Mouse (Mus musculus): ENCODE measurements at regions not wholly inside any gene's neighbourhood (a gene's known extent, or its start where the extent isn't known, plus 50 kb on each side); places are given as distances from the start of the nearest gene placed in this dataset.

- 84% methylated on average over 7 of the region's 7 CpGs for WGBS
- H3K36me3 ChIP-seq (replicated peaks), result no peaks in the 10 kb centered on the region
- H3K9me3 ChIP-seq, result no peaks in the 10 kb centered on the region
- H3K4me1 ChIP-seq, result no peaks in the 10 kb centered on the region
- no peak overlapping the region for H3K27ac ChIP-seq (replicated peaks)
- no peak overlapping the region for H3K4me3 ChIP-seq
- DNase-seq (ENCODE audit: low spot score), result no peak
- no peaks in the 10 kb centered on the region for H3K27me3 ChIP-seq (replicated peaks; ENCODE audit: low read depth, poor library complexity, severe bottlenecking)
These were observed 199.7 kb downstream of the Galc start for GRCm38 (mm10) chr12:98059419-98060180.

- Histone ChIP-seq H3K36me3 (replicated peaks) (no peaks in the 10 kb centered on the region), H3K4me1 (no peaks in the 10 kb centered on the region), H3K4me3 (no peak overlapping the region), H3K27ac (replicated peaks) (no peak overlapping the region), H3K27me3 (replicated peaks; ENCODE audit: low read depth, poor library complexity, severe bottlenecking) (no peaks in the 10 kb centered on the region), H3K9me3 (no peaks in the 10 kb centered on the region)
- 89% methylated on average over 2 of the region's 2 CpGs for WGBS
- no peak for DNase-seq (ENCODE audit: low spot score)
These were observed 200.3 kb downstream of the Galc start for GRCm38 (mm10) chr12:98058977-98059376.

- H3K4me1 ChIP-seq, result peaks cover 17% of the 10 kb centered on the region
- no peaks in the 10 kb centered on the region for H3K27me3 ChIP-seq (replicated peaks; ENCODE audit: low read depth, poor library complexity, severe bottlenecking)
- DNase-seq (ENCODE audit: low spot score), result no peak
- no peak overlapping the region for H3K27ac ChIP-seq (replicated peaks)
- H3K4me3 ChIP-seq, result no peak overlapping the region
- no peaks in the 10 kb centered on the region for H3K9me3 ChIP-seq
- no peaks in the 10 kb centered on the region for H3K36me3 ChIP-seq (replicated peaks)
- 67% methylated on average over 4 of the region's 4 CpGs for WGBS
These were observed 208.3 kb downstream of the Galc start for GRCm38 (mm10) chr12:98050934-98051333.

- Histone ChIP-seq H3K27me3 (replicated peaks; ENCODE audit: low read depth, poor library complexity, severe bottlenecking) (no peaks in the 10 kb centered on the region), H3K9me3 (no peaks in the 10 kb centered on the region), H3K36me3 (replicated peaks) (no peaks in the 10 kb centered on the region), H3K4me3 (no peak overlapping the region), H3K4me1 (peaks cover 17% of the 10 kb centered on the region), H3K27ac (replicated peaks) (no peak overlapping the region)
- WGBS, result 28% methylated on average over 1 of the region's 1 CpGs
- DNase-seq (ENCODE audit: low spot score), result peak; percentile 13
These were observed 208.8 kb downstream of the Galc start for GRCm38 (mm10) chr12:98050500-98050899.

GRCm38 (mm10) chr12:98050057-98050456, 209.2 kb downstream of the Galc start:
- DNase-seq (ENCODE audit: low spot score), result no peak
- 36% methylated on average over 5 of the region's 5 CpGs for WGBS
- no peaks in the 10 kb centered on the region for H3K9me3 ChIP-seq
- H3K27me3 ChIP-seq (replicated peaks; ENCODE audit: low read depth, poor library complexity, severe bottlenecking), result no peaks in the 10 kb centered on the region
- H3K36me3 ChIP-seq (replicated peaks), result no peaks in the 10 kb centered on the region
- H3K4me3 ChIP-seq, result no peak overlapping the region
- H3K27ac ChIP-seq (replicated peaks), result no peak overlapping the region
- peaks cover 17% of the 10 kb centered on the region for H3K4me1 ChIP-seq

GRCm38 (mm10) chr12:98047765-98048164, 211.5 kb downstream of the Galc start:
- WGBS, result 86% methylated on average over 8 of the region's 8 CpGs
- DNase-seq (ENCODE audit: low spot score), result no peak
- H3K4me3 ChIP-seq, result no peak overlapping the region
- no peaks in the 10 kb centered on the region for H3K36me3 ChIP-seq (replicated peaks)
- peaks cover 17% of the 10 kb centered on the region for H3K4me1 ChIP-seq
- H3K27ac ChIP-seq (replicated peaks), result no peak overlapping the region; the same call in 1 of the 2 replicates
- H3K9me3 ChIP-seq, result no peaks in the 10 kb centered on the region
- H3K27me3 ChIP-seq (replicated peaks; ENCODE audit: low read depth, poor library complexity, severe bottlenecking), result no peaks in the 10 kb centered on the region

- Histone ChIP-seq H3K27ac (replicated peaks) (no peak overlapping the region), H3K4me1 (peaks cover 17% of the 10 kb centered on the region), H3K4me3 (no peak overlapping the region), H3K9me3 (no peaks in the 10 kb centered on the region), H3K27me3 (replicated peaks; ENCODE audit: low read depth, poor library complexity, severe bottlenecking) (no peaks in the 10 kb centered on the region), H3K36me3 (replicated peaks) (no peaks in the 10 kb centered on the region)
- 71% methylated on average over 11 of the region's 11 CpGs for WGBS
- no peak for DNase-seq (ENCODE audit: low spot score)
These were observed 212.5 kb downstream of the Galc start for GRCm38 (mm10) chr12:98046459-98047440.

GRCm38 (mm10) chr12:98045784-98046458, 213.3 kb downstream of the Galc start:
- no peaks in the 10 kb centered on the region for H3K36me3 ChIP-seq (replicated peaks)
- WGBS, result 84% methylated on average over 5 of the region's 5 CpGs
- H3K27me3 ChIP-seq (replicated peaks; ENCODE audit: low read depth, poor library complexity, severe bottlenecking), result no peaks in the 10 kb centered on the region
- no peak for DNase-seq (ENCODE audit: low spot score)
- H3K9me3 ChIP-seq, result no peaks in the 10 kb centered on the region
- H3K4me1 ChIP-seq, result peaks cover 16% of the 10 kb centered on the region
- H3K27ac ChIP-seq (replicated peaks), result no peak overlapping the region
- H3K4me3 ChIP-seq, result no peak overlapping the region

GRCm38 (mm10) chr12:98043436-98043835, 215.8 kb downstream of the Galc start:
- Histone ChIP-seq H3K36me3 (replicated peaks) (no peaks in the 10 kb centered on the region), H3K9me3 (no peaks in the 10 kb centered on the region), H3K27ac (replicated peaks) (no peak overlapping the region), H3K4me3 (no peak overlapping the region), H3K4me1 (no peaks in the 10 kb centered on the region), H3K27me3 (replicated peaks; ENCODE audit: low read depth, poor library complexity, severe bottlenecking) (no peaks in the 10 kb centered on the region)
- no peak for DNase-seq (ENCODE audit: low spot score)
- WGBS, result 79% methylated on average over 5 of the region's 5 CpGs

- Histone ChIP-seq H3K36me3 (replicated peaks) (no peaks in the 10 kb centered on the region), H3K27ac (replicated peaks) (no peak overlapping the region), H3K9me3 (no peaks in the 10 kb centered on the region), H3K4me1 (no peaks in the 10 kb centered on the region), H3K27me3 (replicated peaks; ENCODE audit: low read depth, poor library complexity, severe bottlenecking) (no peaks in the 10 kb centered on the region), H3K4me3 (no peak overlapping the region)
- no peak for DNase-seq (ENCODE audit: low spot score)
- 87% methylated on average over 4 of the region's 4 CpGs for WGBS
These were observed 219.6 kb downstream of the Galc start for GRCm38 (mm10) chr12:98039677-98040076.

GRCm38 (mm10) chr12:98023655-98024054, 235.6 kb downstream of the Galc start:
- DNase-seq (ENCODE audit: low spot score), result no peak
- H3K4me1 ChIP-seq, result no peaks in the 10 kb centered on the region
- H3K27me3 ChIP-seq (replicated peaks; ENCODE audit: low read depth, poor library complexity, severe bottlenecking), result no peaks in the 10 kb centered on the region
- no peaks in the 10 kb centered on the region for H3K36me3 ChIP-seq (replicated peaks)
- H3K27ac ChIP-seq (replicated peaks), result no peak overlapping the region
- WGBS, result 88% methylated on average over 6 of the region's 6 CpGs
- H3K9me3 ChIP-seq, result no peaks in the 10 kb centered on the region
- H3K4me3 ChIP-seq, result no peak overlapping the region

- no peak for DNase-seq (ENCODE audit: low spot score)
These were observed 244.5 kb downstream of the Galc start for GRCm38 (mm10) chr12:98014607-98015278.

More at GRCm38 (mm10) chr12:98014607-98015278, 244.5 kb downstream of the Galc start:
- Histone ChIP-seq H3K4me1 (no peaks in the 10 kb centered on the region), H3K9me3 (no peaks in the 10 kb centered on the region), H3K36me3 (replicated peaks) (no peaks in the 10 kb centered on the region), H3K27ac (replicated peaks) (no peak overlapping the region), H3K27me3 (replicated peaks; ENCODE audit: low read depth, poor library complexity, severe bottlenecking) (no peaks in the 10 kb centered on the region), H3K4me3 (no peak overlapping the region)
- WGBS, result 66% methylated on average over 8 of the region's 8 CpGs

Data from embryonic facial prominence, embryonic 10.5 days (tissue).